In the genomic region with DNA sequence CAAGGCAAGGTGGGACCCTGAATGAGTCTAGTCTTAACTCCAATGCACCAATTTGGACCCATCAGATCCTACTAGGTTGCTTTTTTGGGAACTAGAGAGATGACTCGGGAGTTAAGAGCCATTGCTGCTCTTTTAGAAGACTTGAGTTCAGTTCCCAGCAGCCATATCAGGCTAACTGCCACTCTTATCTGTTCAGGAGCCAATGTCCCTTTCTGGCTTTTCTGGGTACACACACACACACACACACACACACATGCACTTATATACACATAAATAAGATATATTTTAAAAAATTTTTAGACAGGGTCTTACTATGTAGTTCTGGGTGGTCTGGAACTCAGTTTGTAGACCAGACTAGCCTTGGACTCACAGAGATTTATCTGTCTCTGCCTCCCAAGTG, we compare ENCODE assay signal across 35 mouse cellular contexts. TPM values are rescaled to one million over a fixed set of nuclear protein-coding genes. Genes with fewer than 3 reads are reported as not detected.
"Had no signal": no experiment of that assay in that cellular context is flagged by ENCODE, and none has a peak within 500 bp of the region (broad histone marks: within the 10 kb centered on the region; RNA-seq: fewer than 3 reads in every experiment).

No protein-coding gene starts in this region.

- H3K36me3 ChIP-seq: limb, embryonic 10.5 days; limb, embryonic 12.5 days; limb, embryonic 13.5 days; limb, embryonic 15.5 days; liver, embryonic 12.5 days; liver, embryonic 13.5 days; liver, embryonic 15.5 days; lung, embryonic 15.5 days; midbrain, embryonic 10.5 days; midbrain, embryonic 12.5 days; midbrain, embryonic 13.5 days; midbrain, embryonic 15.5 days; neural tube, embryonic 12.5 days had no signal

- H3K4me3 ChIP-seq: left cerebral cortex, adult 2 months; limb, embryonic 10.5 days; limb, embryonic 12.5 days; limb, embryonic 13.5 days; limb, embryonic 15.5 days; liver, embryonic 12.5 days; liver, embryonic 13.5 days; liver, embryonic 15.5 days; lung, embryonic 15.5 days; megakaryocyte, embryonic 14.5 days; midbrain, embryonic 10.5 days; midbrain, embryonic 12.5 days; midbrain, embryonic 13.5 days; midbrain, embryonic 15.5 days; myocyte; neural tube, embryonic 12.5 days had no signal

- H3K4me2 ChIP-seq: limb, embryonic 12.5 days; limb, embryonic 13.5 days; limb, embryonic 15.5 days; liver, embryonic 11.5 days; liver, embryonic 12.5 days; liver, embryonic 13.5 days; liver, embryonic 15.5 days; lung, embryonic 14.5 days; lung, embryonic 15.5 days; midbrain, embryonic 12.5 days; midbrain, embryonic 13.5 days; midbrain, embryonic 15.5 days; neural tube, embryonic 12.5 days had no signal

- H3K9me3 ChIP-seq: limb, embryonic 10.5 days; limb, embryonic 15.5 days; liver, embryonic 12.5 days; liver, embryonic 13.5 days; liver, embryonic 15.5 days; lung, embryonic 15.5 days; midbrain, embryonic 10.5 days; midbrain, embryonic 13.5 days; midbrain, embryonic 15.5 days; neural tube, embryonic 12.5 days had no signal

- DNase-seq: left cerebral cortex, postnatal 4 days; liver; liver, embryonic 13.5 days; liver, postnatal 0 days; lung, adult 18-20 months; lung, adult 2 months; lung, embryonic 14.5 days; lung, postnatal 10 days; lung, postnatal 14 days; lung, postnatal 36 days; lung, postnatal 4 days; midbrain, embryonic 14.5 days had no signal

- H3K9ac ChIP-seq: limb, embryonic 12.5 days; limb, embryonic 13.5 days; limb, embryonic 15.5 days; liver, embryonic 12.5 days; liver, embryonic 13.5 days; liver, embryonic 14.5 days; liver, embryonic 15.5 days; liver, postnatal 0 days; lung, embryonic 14.5 days; lung, embryonic 15.5 days; midbrain, embryonic 12.5 days; midbrain, embryonic 13.5 days; midbrain, embryonic 15.5 days; neural tube, embryonic 12.5 days had no signal

- H3K27ac ChIP-seq: left cerebral cortex, adult 2 months; limb, embryonic 10.5 days; limb, embryonic 12.5 days; limb, embryonic 13.5 days; limb, embryonic 15.5 days; liver, embryonic 12.5 days; liver, embryonic 13.5 days; liver, embryonic 14.5 days; liver, embryonic 15.5 days; lung, embryonic 15.5 days; macrophage; midbrain, embryonic 10.5 days; midbrain, embryonic 12.5 days; midbrain, embryonic 13.5 days; midbrain, embryonic 15.5 days; neural tube, embryonic 12.5 days had no signal

- H3K27me3 ChIP-seq: limb, embryonic 13.5 days; liver, embryonic 13.5 days; lung, embryonic 15.5 days; midbrain, embryonic 13.5 days; midbrain, embryonic 15.5 days; neural tube, embryonic 12.5 days had no signal

- H3K4me1 ChIP-seq: limb, embryonic 12.5 days; limb, embryonic 13.5 days; limb, embryonic 15.5 days; liver, embryonic 12.5 days; liver, embryonic 13.5 days; liver, embryonic 15.5 days; lung, embryonic 15.5 days; megakaryocyte, embryonic 14.5 days; midbrain, embryonic 10.5 days; midbrain, embryonic 12.5 days; midbrain, embryonic 13.5 days; midbrain, embryonic 15.5 days; neural tube, embryonic 12.5 days had no signal

- ATAC-seq: liver, embryonic 12.5 days; liver, postnatal 0 days; lung, postnatal 0 days; midbrain, embryonic 13.5 days; midbrain, embryonic 15.5 days; midbrain, embryonic 16.5 days had no signal

RNA-seq across cellular contexts. Expression of gene Galnt9, which starts 9.8 kb away (rescaled TPM):
- total RNA-seq: liver, adult 2 months; megakaryocyte-erythroid progenitor cell, adult 5-6 weeks had no signal
- polyA plus RNA-seq: limb, embryonic 10.5 days; limb, embryonic 11.5 days; liver, embryonic 12.5 days; liver, embryonic 13.5 days; lung, embryonic 14.5 days had no signal
